In genomic region chr2:5058436-5058835, GRCm38 (mm10) we compare ENCODE assay signal across 31 mouse cellular contexts. TPM values are rescaled to one million over a fixed set of nuclear protein-coding genes. Genes with fewer than 3 reads are reported as not detected.
DNase-seq lines count a peak whose midpoint lies in the region; ATAC-seq and TF ChIP-seq lines count a peak whose summit lies in the region.
"Had no signal": no experiment of that assay in that cellular context is flagged by ENCODE, and none has a peak within 500 bp of the region (broad histone marks: within the 10 kb centered on the region; RNA-seq: fewer than 3 reads in every experiment).

No protein-coding gene starts in this region.

- no peaks in the 10 kb centered on the region for H3K36me3 ChIP-seq in lung, postnatal 0 days (ENCODE audit: insufficient read depth, low read length)
- H3K36me3 ChIP-seq: heart, embryonic 12.5 days; lung, embryonic 15.5 days; midbrain, embryonic 10.5 days; midbrain, embryonic 15.5 days; neural tube, embryonic 15.5 days; stomach, embryonic 15.5 days had no signal

- H3K9me3 ChIP-seq in lung, postnatal 0 days (ENCODE audit: low read length), result no peaks in the 10 kb centered on the region
- H3K9me3 ChIP-seq: G1E; heart, embryonic 12.5 days; liver, embryonic 13.5 days; lung, embryonic 15.5 days; midbrain, embryonic 10.5 days; midbrain, embryonic 15.5 days; neural tube, embryonic 15.5 days; stomach, embryonic 15.5 days had no signal

- no peak overlapping the region for H3K4me3 ChIP-seq in gastrocnemius, adult 2 months
- no peak overlapping the region for H3K4me3 ChIP-seq in lung, adult 2 months (replicated peaks; ENCODE audit: extremely low read depth, low read depth, low read length)
- H3K4me3 ChIP-seq in lung, postnatal 0 days (ENCODE audit: low read depth, low read length), result no peak overlapping the region
- H3K4me3 ChIP-seq: erythroblast, embryonic 14.5 days; heart, adult 2 months; heart, embryonic 12.5 days; liver, embryonic 13.5 days; lung, embryonic 15.5 days; midbrain, embryonic 10.5 days; midbrain, embryonic 15.5 days; neural tube, embryonic 15.5 days; stomach, embryonic 15.5 days had no signal

- no peak for TF ChIP-seq POLR2A in lung, adult 2 months (IDR thresholded peaks at IDR 0.05; ENCODE audit: borderline replicate concordance, extremely low read depth, low read depth, low read length)

- peak; percentile 91 for ATAC-seq in lung, postnatal 0 days
- 0 out of 2 replicates have a peak, but pooled peaks have one; percentile 24 for ATAC-seq in megakaryocyte-erythroid progenitor cell, adult 5-6 weeks (replicated peaks; ENCODE audit: low FRiP score, low TSS enrichment, poor library complexity, severe bottlenecking)
- ATAC-seq: forebrain, embryonic 16.5 days; midbrain, embryonic 15.5 days had no signal

- peak overlapping the region; percentile 3; the same call in 1 of the 2 replicates for H3K27ac ChIP-seq in gastrocnemius, adult 2 months
- H3K27ac ChIP-seq in lung, postnatal 0 days (ENCODE audit: low read length), result no peak overlapping the region
- H3K27ac ChIP-seq: heart, adult 2 months; hindbrain, embryonic 14.5 days; kidney, postnatal 0 days; liver, embryonic 13.5 days; lung, embryonic 15.5 days; midbrain, embryonic 10.5 days; midbrain, embryonic 15.5 days; neural tube, embryonic 15.5 days; stomach, embryonic 15.5 days had no signal

- intact Hi-C loops in gastrocnemius, adult 2 months (cut with DNase I), result loop anchor here (2.0 kb wide), 1 partner anchor 14 kb away; no protein-coding TSS in a partner anchor
- intact Hi-C loops in gastrocnemius, postnatal 36 days (cut with DNase I), result no loop called here

- 75% methylated on average over 5 of the region's 5 CpGs for WGBS in lung, adult 2 months
- WGBS in lung, postnatal 0 days, result 45% methylated on average over 5 of the region's 5 CpGs

- no peak overlapping the region for H3K4me2 ChIP-seq in lung, postnatal 0 days (replicated peaks; ENCODE audit: low read depth, low read length)
- H3K4me2 ChIP-seq: heart, embryonic 12.5 days; hindbrain, embryonic 14.5 days; liver, embryonic 13.5 days; lung, embryonic 15.5 days; midbrain, embryonic 15.5 days; neural tube, embryonic 15.5 days; stomach, embryonic 15.5 days had no signal

- no peaks in the 10 kb centered on the region for H3K27me3 ChIP-seq in lung, postnatal 0 days (replicated peaks; ENCODE audit: insufficient read depth, low read length)
- H3K27me3 ChIP-seq: heart, embryonic 12.5 days; liver, embryonic 13.5 days; lung, embryonic 15.5 days; midbrain, embryonic 15.5 days; stomach, embryonic 15.5 days had no signal

- no peak overlapping the region for H3K9ac ChIP-seq in lung, postnatal 0 days (replicated peaks; ENCODE audit: low read depth)
- H3K9ac ChIP-seq: heart, embryonic 12.5 days; hindbrain, embryonic 14.5 days; liver, embryonic 13.5 days; lung, embryonic 15.5 days; midbrain, embryonic 15.5 days; neural tube, embryonic 15.5 days; stomach, embryonic 15.5 days had no signal

- no peak for DNase-seq in gastrocnemius, adult 2 months
- DNase-seq in gastrocnemius, postnatal 36 days, result no peak
- DNase-seq in lung, adult 18-20 months, result peak; percentile 21 to 67
- DNase-seq in lung, adult 2 months, result no peak
- DNase-seq in lung, postnatal 0 days (ENCODE audit: low spot score), result peak; percentile 83
- no peak for DNase-seq in cerebellum, postnatal 4 days (ENCODE audit: low spot score in 2 of 2)
- DNase-seq: adrenal gland, postnatal 14 days; cerebellum, adult 11-12 months; cerebellum, adult 9-11 months; gastrocnemius, postnatal 14 days; heart, adult 2 months; kidney, adult 2 months; layer of hippocampus, postnatal 36 days; left cerebral cortex, postnatal 4 days; liver, embryonic 13.5 days; retina, postnatal 1 day; right cerebral cortex, postnatal 14 days; thymus, adult 18-20 months; thymus, postnatal 25 days had no signal

- peaks cover 3% of the 10 kb centered on the region; the same call in 1 of the 2 replicates for H3K4me1 ChIP-seq in lung, adult 2 months (ENCODE audit: control insufficient read depth, insufficient read depth, low read length)
- H3K4me1 ChIP-seq in lung, postnatal 0 days (ENCODE audit: insufficient read depth, low read depth, low read length), result peaks cover 5% of the 10 kb centered on the region; the same call in 1 of the 2 replicates
- H3K4me1 ChIP-seq: stomach, embryonic 15.5 days had no signal

- peak; percentile 79 for TF ChIP-seq EP300 in lung, postnatal 0 days (IDR thresholded peaks at IDR 0.05)

- no peak for TF ChIP-seq CTCF in gastrocnemius, adult 2 months (IDR thresholded peaks at IDR 0.05)
- TF ChIP-seq CTCF in lung, adult 2 months (IDR thresholded peaks at IDR 0.05; ENCODE audit: insufficient read depth, low read length), result no peak
- no peak for TF ChIP-seq CTCF in lung, postnatal 0 days (IDR thresholded peaks at IDR 0.05)

RNA-seq across cellular contexts. Expression of gene Optn, which starts 5.4 kb away (rescaled TPM):
- 10 to 100 TPM; 80.2 to 99.2 TPM for total RNA-seq in gastrocnemius, adult 2 months (2021)
- 10 to 100 TPM; 66.8 to 73.0 TPM for total RNA-seq in gastrocnemius, postnatal 36 days (2021)
- 4.2 and 5.0 TPM in 2 replicates for polyA plus RNA-seq in lung, adult 2 months (2012; rRNA removed)
- polyA plus RNA-seq in lung, postnatal 0 days (2015; fragmentation: Nextera tagmentation; extraction: Ambion mirVana), result 19.5 and 23.0 TPM in 2 replicates
- 89.0 and 116 TPM in 2 replicates for total RNA-seq in megakaryocyte-erythroid progenitor cell, adult 5-6 weeks (2014; fragmentation: Nextera tagmentation)
- total RNA-seq in megakaryocyte-erythroid progenitor cell, adult 5-6 weeks (2017), result 193 and 249 TPM in 2 replicates

RNA-seq across cellular contexts. Expression of gene Mcm10, which starts 45.8 kb away (rescaled TPM):
- total RNA-seq in gastrocnemius, adult 2 months (2021), result under 1 TPM in 1 of 2 experiments, not detected in 1; 0.08 TPM
- total RNA-seq in gastrocnemius, postnatal 36 days (2021), result under 1 TPM in 1 of 2 experiments, not detected in 1; 0.74 TPM
- 0.45 and 1.2 TPM in 2 replicates for polyA plus RNA-seq in lung, adult 2 months (2012; rRNA removed)
- 2.0 and 2.1 TPM in 2 replicates for polyA plus RNA-seq in lung, postnatal 0 days (2015; fragmentation: Nextera tagmentation; extraction: Ambion mirVana)
- total RNA-seq in megakaryocyte-erythroid progenitor cell, adult 5-6 weeks (2014; fragmentation: Nextera tagmentation), result 121 and 141 TPM in 2 replicates
- 92.5 and 121 TPM in 2 replicates for total RNA-seq in megakaryocyte-erythroid progenitor cell, adult 5-6 weeks (2017)

Comparison
In these comparisons a context has a peak if more than half of its experiments do, and no peak if none do; other contexts are left out.
1. DNase-seq: peak in lung, adult 18-20 months (2 of 2) and lung, postnatal 0 days (single experiment); none in gastrocnemius, adult 2 months (single experiment), gastrocnemius, postnatal 36 days (0 of 2), lung, adult 2 months (single experiment) and cerebellum, postnatal 4 days (0 of 2).
2. RNA of gene Mcm10, which starts 45.8 kb away (total RNA-seq): 92.5 to 141 TPM in megakaryocyte-erythroid progenitor cell, adult 5-6 weeks; 0.74 TPM in gastrocnemius, postnatal 36 days and 0.08 TPM in gastrocnemius, adult 2 months; every median in the first group is over 10 times any median in the second.